Mouse (Mus musculus) hindbrain, embryonic 12.5 days (tissue): Measurements from ENCODE around the gene Efna5. TPM values are rescaled to one million over a fixed set of nuclear protein-coding genes. Genes with fewer than 3 reads are reported as not detected.
A peak's percentile ranks its signal among the peaks of the same experiment; 100 is the strongest.

Experiments used
- ATAC-seq: fragments of 200-750 bp; cut with Nextera tagmentation; 2 replicates; pipeline ENCODE4 v1.8.0; 2017; ENCODE audit warnings: moderate TSS enrichment; ENCODE audit not compliant: low FRiP score
- H3K27ac ChIP-seq: fragments of 300-500 bp; sonication (generic); 2 replicates; pipeline ENCODE4 v1.5.1; 2016; ENCODE audit warnings: mild to moderate bottlenecking
- H3K27me3 ChIP-seq: fragments of 300-500 bp; sonication (generic); 2 replicates; pipeline ENCODE4 v1.6.1; 2016; ENCODE audit warnings: mild to moderate bottlenecking
- H3K36me3 ChIP-seq: fragments of 300-500 bp; sonication (generic); 2 replicates; pipeline ENCODE4 v1.6.1; 2016; ENCODE audit warnings: mild to moderate bottlenecking
- H3K4me1 ChIP-seq: fragments of 300-500 bp; sonication (generic); 2 replicates; pipeline ENCODE4 v1.6.1; 2016
- H3K4me2 ChIP-seq: fragments of 300-500 bp; sonication (generic); replicated peaks from 2 replicates; pipeline ENCODE4 v1.6.1; 2016; ENCODE audit warnings: mild to moderate bottlenecking
- H3K4me3 ChIP-seq: fragments of 300-500 bp; sonication (generic); 2 replicates; pipeline ENCODE4 v1.5.1; 2016; ENCODE audit warnings: mild to moderate bottlenecking
- H3K9ac ChIP-seq: fragments of 300-500 bp; sonication (generic); 2 replicates; pipeline ENCODE4 v1.6.1; 2016; ENCODE audit warnings: mild to moderate bottlenecking, moderate library complexity
- H3K9me3 ChIP-seq: fragments of 300-500 bp; sonication (generic); replicated peaks from 2 replicates; pipeline ENCODE4 v1.6.1; 2016; ENCODE audit warnings: mild to moderate bottlenecking
- WGBS: fragments of 180-500 bp; shearing (Covaris S2); methylation state at CpG from one replicate; pipeline ENCODE4 v1.1.7; 2016; 5-methylcytosine and 5-hydroxymethylcytosine counted together
- polyA plus RNA-seq: library from polyadenylated mRNA; unstranded; fragments of >200 nt; fragmentation: Nextera tagmentation; extraction: Ambion mirVana; gene quantifications from 2 replicates; pipeline ENCODE4 v1.2.1, GENCODE M21; 2016

Efna5 gene
- polyA plus RNA-seq, 1 experiment from 2014 or later: 61.3 TPM

DNA sequence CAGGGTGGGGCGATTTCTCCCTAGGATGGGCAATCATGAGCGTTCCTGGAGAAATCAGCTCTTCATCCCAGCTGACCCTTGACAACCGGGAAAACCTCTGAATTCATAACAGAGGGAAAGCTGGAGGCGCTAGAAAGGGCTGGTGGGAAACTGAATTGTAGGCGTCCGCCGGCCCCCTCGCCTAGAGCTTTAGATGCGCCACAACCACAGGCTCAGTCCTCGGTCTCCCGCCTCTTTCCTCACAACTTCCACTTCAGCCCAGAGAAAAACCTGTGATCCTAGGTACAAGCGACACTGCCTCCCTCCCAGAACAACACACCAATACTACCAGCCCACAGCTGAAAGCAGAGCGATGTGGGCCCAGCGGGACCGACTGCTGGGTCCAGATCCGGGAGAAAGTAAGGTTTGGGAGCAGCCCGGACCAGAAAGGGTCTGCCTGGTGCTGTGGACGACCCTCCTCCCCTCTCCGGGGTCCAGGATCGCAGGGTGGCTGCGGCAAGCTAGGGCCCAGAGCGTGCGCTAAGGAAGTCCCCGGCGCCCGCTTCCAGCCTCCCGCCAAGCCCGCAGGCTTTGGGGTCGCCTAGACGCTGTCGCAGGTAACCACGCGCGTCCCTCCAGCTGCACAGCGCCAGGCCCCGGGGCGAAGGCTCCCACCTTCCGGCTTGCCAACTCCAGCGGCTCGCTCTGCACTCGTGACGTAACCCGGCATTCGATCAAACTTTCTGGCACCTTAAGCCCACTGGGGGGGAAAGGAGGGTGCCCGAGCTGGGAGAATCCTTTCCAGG lies 1.4 kb downstream of the Efna5 start:
- under 1% methylated on average over 45 of the region's 45 CpGs for WGBS

GRCm38 (mm10) chr17:62875727-62876126 lies 5.4 kb downstream of the Efna5 start:
- 2% methylated on average over 3 of the region's 3 CpGs for WGBS
- no peak overlapping the region for H3K4me3 ChIP-seq
- H3K27ac ChIP-seq: no peak overlapping the region
- no peak for ATAC-seq
- H3K9ac ChIP-seq: no peak overlapping the region
- no peaks in the 10 kb centered on the region for H3K36me3 ChIP-seq
- no peaks in the 10 kb centered on the region for H3K27me3 ChIP-seq
- no peaks in the 10 kb centered on the region for H3K9me3 ChIP-seq
- H3K4me1 ChIP-seq: peaks cover 32% of the 10 kb centered on the region
- H3K4me2 ChIP-seq: peak overlapping the region; percentile 3; the same call in 1 of the 2 replicates

More for the DNA sequence above, 1.4 kb downstream of the Efna5 start:
- Histone ChIP-seq H3K27ac (peak overlapping the region; percentile 94), H3K4me3 (peak overlapping the region; percentile 90), H3K36me3 (no peaks in the 10 kb centered on the region), H3K4me1 (peaks cover 13% of the 10 kb centered on the region), H3K4me2 (peak overlapping the region; percentile 81), H3K9ac (peak overlapping the region; percentile 94), H3K27me3 (no peaks in the 10 kb centered on the region), H3K9me3 (no peaks in the 10 kb centered on the region)
- peak; percentile 4 for ATAC-seq

DNA sequence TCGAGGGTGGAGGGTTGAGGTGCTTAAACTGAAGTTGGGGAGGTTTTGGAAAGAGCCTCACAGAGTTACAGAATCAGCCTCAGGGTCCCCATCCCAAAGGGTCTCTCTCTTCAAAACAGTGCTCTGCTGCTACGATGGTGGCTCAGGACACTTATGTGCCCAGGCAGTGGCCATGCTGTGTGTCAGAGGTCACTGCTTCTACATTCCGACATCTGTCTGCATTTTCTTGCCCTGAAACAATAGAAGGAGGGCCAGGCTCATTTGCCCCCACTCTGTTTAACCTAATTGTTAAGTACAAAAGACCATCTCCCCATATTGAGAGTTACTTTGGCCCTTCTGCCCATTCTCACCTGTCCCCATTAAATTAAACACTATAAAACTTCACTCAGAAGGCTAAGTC lies 9.2 kb downstream of the Efna5 start:
- no peaks in the 10 kb centered on the region for H3K27me3 ChIP-seq
- no peak overlapping the region for H3K4me3 ChIP-seq
- no peaks in the 10 kb centered on the region for H3K9me3 ChIP-seq
- no peak overlapping the region for H3K27ac ChIP-seq
- H3K9ac ChIP-seq: no peak overlapping the region
- peaks cover 29% of the 10 kb centered on the region for H3K4me1 ChIP-seq
- 8% methylated on average over 3 of the region's 3 CpGs for WGBS
- no peaks in the 10 kb centered on the region for H3K36me3 ChIP-seq
- no peak overlapping the region; the same call in 1 of the 2 replicates for H3K4me2 ChIP-seq
- ATAC-seq: no peak

DNA sequence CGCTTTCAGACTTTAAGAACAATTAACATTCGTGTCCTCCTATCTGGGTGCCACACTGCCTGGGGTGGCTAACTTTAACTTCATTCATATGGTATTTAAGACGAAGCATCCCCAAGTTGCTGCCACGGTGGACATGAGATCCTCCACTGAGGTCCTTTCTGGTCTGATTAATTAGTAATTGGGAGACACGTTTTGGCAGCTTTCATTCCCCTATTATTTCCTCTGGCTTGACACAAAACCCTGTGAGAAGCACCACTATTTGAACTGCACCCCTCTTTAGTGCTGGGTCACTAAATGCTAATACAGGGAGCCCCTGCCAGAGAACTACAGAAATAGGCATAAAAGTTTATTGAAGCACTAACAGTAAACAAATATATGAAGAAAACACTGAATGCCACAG lies 9.9 kb downstream of the Efna5 start:
- Histone ChIP-seq H3K4me2 (no peak overlapping the region), H3K36me3 (no peaks in the 10 kb centered on the region), H3K4me1 (peaks cover 29% of the 10 kb centered on the region), H3K9ac (no peak overlapping the region), H3K27me3 (no peaks in the 10 kb centered on the region), H3K4me3 (no peak overlapping the region), H3K27ac (no peak overlapping the region), H3K9me3 (no peaks in the 10 kb centered on the region)
- 28% methylated on average over 5 of the region's 5 CpGs for WGBS
- peak; percentile 49 for ATAC-seq

DNA sequence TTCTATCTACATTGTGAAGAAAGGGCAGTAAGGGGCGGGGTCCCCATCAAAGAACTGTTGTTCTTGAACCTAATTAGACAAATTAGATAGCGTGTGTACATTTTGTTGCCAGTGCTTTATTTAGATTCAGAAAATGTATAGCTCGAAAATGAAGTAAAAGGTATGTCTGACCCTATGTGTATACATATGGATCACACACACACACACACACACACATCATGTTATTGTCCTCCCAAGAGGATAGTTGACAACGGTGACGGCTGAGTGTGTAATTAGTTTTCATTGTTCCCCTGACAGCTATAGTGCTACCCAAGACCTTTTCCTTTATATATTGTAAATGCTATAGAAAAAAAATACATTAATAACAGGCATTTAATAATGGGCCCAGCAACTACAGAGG lies 10.7 kb downstream of the Efna5 start:
- WGBS: 42% methylated on average over 5 of the region's 5 CpGs
- Histone ChIP-seq H3K9ac (no peak overlapping the region), H3K4me3 (no peak overlapping the region), H3K27me3 (no peaks in the 10 kb centered on the region), H3K36me3 (no peaks in the 10 kb centered on the region), H3K27ac (no peak overlapping the region), H3K4me2 (no peak overlapping the region), H3K9me3 (no peaks in the 10 kb centered on the region), H3K4me1 (peaks cover 23% of the 10 kb centered on the region)
- ATAC-seq: peak; percentile 64; the same call in 1 of the 2 replicates

DNA sequence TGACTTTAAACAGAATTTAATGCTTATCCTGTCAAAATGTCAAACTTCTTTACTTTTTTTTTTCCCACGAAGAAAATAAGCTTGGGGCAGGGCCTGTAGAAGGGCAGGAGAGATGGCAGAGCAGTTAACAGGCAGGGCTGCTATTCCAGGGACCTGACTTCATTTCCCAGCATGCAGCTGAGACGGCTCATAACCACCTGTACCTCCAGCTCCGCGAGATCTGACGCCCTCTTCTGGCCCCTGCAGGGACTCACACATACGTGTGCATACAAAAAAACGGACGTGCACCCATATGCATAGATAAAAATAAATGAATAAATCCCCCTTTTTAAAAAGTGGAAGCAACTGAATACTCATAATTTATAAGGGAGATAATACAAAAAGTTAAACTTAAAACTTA lies 16.2 kb downstream of the Efna5 start:
- H3K4me1 ChIP-seq: peaks cover 23% of the 10 kb centered on the region
- no peak overlapping the region for H3K4me3 ChIP-seq
- no peaks in the 10 kb centered on the region for H3K27me3 ChIP-seq
- no peaks in the 10 kb centered on the region for H3K9me3 ChIP-seq
- no peak for ATAC-seq
- no peak overlapping the region for H3K27ac ChIP-seq
- H3K9ac ChIP-seq: no peak overlapping the region
- no peak overlapping the region for H3K4me2 ChIP-seq
- WGBS: 92% methylated on average over 8 of the region's 8 CpGs
- H3K36me3 ChIP-seq: no peaks in the 10 kb centered on the region

DNA sequence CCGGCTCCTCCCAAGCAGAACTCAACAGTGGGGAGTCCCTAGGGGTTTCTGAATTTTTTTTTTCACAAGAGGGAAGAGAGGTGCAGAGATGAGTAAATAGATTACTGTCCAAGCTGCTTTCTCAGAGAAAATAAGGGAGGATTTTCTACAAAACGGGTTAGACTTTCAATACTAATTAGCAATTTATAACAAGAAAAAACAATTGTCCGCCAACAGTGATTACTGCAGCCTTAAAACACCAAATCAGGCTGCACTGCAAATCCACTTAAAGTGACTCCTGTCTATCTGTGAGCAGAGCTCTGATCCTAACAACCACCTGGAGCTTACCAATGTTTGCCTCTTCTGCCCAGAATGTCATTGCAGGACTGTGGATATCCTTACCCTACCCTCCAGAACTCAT lies 18.1 kb downstream of the Efna5 start:
- no peaks in the 10 kb centered on the region for H3K9me3 ChIP-seq
- H3K27ac ChIP-seq: peak overlapping the region; percentile 79
- H3K9ac ChIP-seq: no peak overlapping the region
- no peaks in the 10 kb centered on the region for H3K36me3 ChIP-seq
- no peak overlapping the region for H3K4me3 ChIP-seq
- H3K27me3 ChIP-seq: no peaks in the 10 kb centered on the region
- H3K4me2 ChIP-seq: no peak overlapping the region
- WGBS: 41% methylated on average over 3 of the region's 3 CpGs
- no peak for ATAC-seq
- H3K4me1 ChIP-seq: peaks cover 23% of the 10 kb centered on the region

GRCm38 (mm10) chr17:62862298-62862999 lies 18.7 kb downstream of the Efna5 start:
- peaks cover 23% of the 10 kb centered on the region for H3K4me1 ChIP-seq
- no peaks in the 10 kb centered on the region for H3K9me3 ChIP-seq
- no peaks in the 10 kb centered on the region for H3K27me3 ChIP-seq
- H3K27ac ChIP-seq: peak overlapping the region; percentile 79
- ATAC-seq: peak; percentile 82
- no peak overlapping the region for H3K4me3 ChIP-seq
- 23% methylated on average over 12 of the region's 12 CpGs for WGBS
- peak overlapping the region; percentile 32 for H3K4me2 ChIP-seq
- no peaks in the 10 kb centered on the region for H3K36me3 ChIP-seq
- no peak overlapping the region for H3K9ac ChIP-seq

DNA sequence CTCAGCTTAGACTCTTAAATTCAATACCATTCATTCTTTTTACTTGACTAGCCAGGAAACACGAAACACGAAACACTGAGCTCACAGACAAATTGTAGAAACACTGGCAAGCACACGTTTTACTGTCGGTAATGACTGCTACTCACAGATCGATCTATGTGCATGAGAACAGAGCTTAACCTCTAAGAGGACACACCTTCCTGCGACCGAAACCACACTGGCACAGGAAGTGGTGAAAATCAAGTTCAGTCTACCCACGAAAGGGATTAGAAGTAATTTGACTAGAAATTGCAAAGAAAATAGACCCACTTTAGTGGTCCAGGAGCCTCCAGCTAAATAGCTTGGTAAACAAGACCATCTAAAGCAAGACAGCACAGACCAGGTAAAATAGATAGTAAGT lies 23.8 kb downstream of the Efna5 start:
- no peaks in the 10 kb centered on the region for H3K27me3 ChIP-seq
- H3K27ac ChIP-seq: no peak overlapping the region
- no peak overlapping the region for H3K4me3 ChIP-seq
- no peaks in the 10 kb centered on the region for H3K9me3 ChIP-seq
- no peaks in the 10 kb centered on the region for H3K36me3 ChIP-seq
- no peak overlapping the region for H3K4me2 ChIP-seq
- ATAC-seq: no peak
- no peak overlapping the region for H3K9ac ChIP-seq
- 78% methylated on average over 8 of the region's 8 CpGs for WGBS
- peaks cover 27% of the 10 kb centered on the region for H3K4me1 ChIP-seq

DNA sequence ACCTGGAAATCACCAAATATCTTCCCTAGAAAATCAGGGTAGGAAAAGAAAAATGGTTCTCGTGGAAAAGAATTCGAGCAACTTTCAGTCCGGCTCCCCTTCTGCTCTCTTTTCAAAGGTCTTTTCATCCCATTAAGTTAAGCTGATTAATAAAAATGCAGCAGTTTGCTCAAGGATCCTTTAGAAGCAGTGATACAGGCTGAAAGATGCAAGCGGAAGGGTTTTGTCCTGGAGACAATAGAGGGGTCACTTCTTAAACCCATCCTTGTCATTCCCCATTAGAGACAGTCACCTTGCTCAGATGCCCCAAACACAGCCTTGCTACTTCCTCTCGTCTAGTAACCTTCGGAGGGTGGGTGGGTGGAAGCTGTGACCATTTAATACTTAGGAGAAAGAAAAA lies 27.4 kb downstream of the Efna5 start:
- Histone ChIP-seq H3K36me3 (no peaks in the 10 kb centered on the region), H3K27me3 (no peaks in the 10 kb centered on the region), H3K4me3 (no peak overlapping the region), H3K9me3 (no peaks in the 10 kb centered on the region), H3K27ac (no peak overlapping the region), H3K4me1 (peaks cover 35% of the 10 kb centered on the region), H3K4me2 (peak overlapping the region; percentile 11; the same call in 1 of the 2 replicates), H3K9ac (no peak overlapping the region)
- no peak for ATAC-seq
- WGBS: 8% methylated on average over 6 of the region's 6 CpGs

DNA sequence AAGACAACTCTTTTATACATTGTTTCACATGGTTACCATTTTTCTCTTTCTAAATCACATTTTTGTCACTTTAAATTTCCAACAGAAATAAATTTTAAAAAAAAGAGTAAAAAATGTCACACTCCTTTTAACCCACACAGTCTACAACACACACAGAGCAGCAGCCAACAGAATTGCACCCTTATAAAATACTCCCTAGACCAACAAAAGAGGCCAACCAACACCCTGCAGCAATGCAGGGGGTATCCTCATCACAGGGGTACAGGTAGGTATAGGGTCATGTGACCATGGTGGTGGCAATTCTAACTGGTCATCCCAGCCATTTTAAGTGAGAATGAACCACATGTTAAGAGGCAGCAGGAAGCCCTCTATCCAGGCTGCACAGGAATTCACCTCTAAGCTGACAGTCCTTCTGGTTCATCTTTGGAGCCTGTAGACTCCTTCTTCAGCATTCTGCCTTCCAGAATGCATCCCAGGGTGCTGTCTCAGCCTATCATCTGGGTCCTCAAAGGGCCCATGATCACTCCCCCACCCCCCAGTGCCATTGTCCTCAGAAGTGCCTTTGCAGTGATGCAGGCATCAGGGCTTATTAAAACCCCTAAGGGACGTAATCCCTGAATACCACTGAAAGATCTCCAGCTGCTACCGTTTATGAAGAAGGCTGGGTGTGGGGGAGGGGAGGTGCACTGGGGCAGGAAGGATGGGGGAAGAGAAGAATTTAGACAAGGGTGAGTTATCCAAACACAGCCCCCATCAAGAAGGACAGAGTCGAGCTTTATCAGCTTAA lies 28.1 kb downstream of the Efna5 start:
- Histone ChIP-seq H3K4me2 (peak overlapping the region; percentile 11; the same call in 1 of the 2 replicates), H3K27me3 (no peaks in the 10 kb centered on the region), H3K4me1 (peaks cover 35% of the 10 kb centered on the region), H3K4me3 (no peak overlapping the region), H3K9me3 (no peaks in the 10 kb centered on the region), H3K36me3 (no peaks in the 10 kb centered on the region), H3K27ac (peak overlapping the region; percentile 48; the same call in 1 of the 2 replicates), H3K9ac (no peak overlapping the region)
- WGBS: 1% methylated on average over 3 of the region's 3 CpGs
- ATAC-seq: peak; percentile 53

DNA sequence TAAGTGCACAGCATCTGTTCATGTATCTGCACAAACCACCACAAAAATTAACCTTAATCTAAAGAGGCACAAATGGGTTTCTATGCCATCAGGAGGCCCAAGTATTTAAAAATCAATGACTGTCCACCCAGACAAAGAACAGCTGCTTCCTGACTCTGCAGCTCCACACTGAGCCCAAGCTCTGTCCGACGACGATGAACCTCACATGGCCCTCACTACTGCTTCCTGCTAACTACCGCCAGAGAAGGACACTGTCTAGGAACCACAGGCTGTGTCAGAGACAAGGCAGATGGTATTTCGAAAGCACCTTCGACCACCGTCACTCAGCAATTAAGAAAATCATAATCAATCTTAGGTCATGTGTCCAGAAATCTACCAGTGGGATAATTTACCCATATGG lies 29.8 kb downstream of the Efna5 start:
- Histone ChIP-seq H3K4me3 (no peak overlapping the region), H3K9ac (no peak overlapping the region), H3K9me3 (no peaks in the 10 kb centered on the region), H3K4me2 (no peak overlapping the region), H3K27ac (no peak overlapping the region), H3K36me3 (no peaks in the 10 kb centered on the region), H3K4me1 (peaks cover 37% of the 10 kb centered on the region), H3K27me3 (no peaks in the 10 kb centered on the region)
- ATAC-seq: peak; percentile 50; the same call in 1 of the 2 replicates
- WGBS: 35% methylated on average over 7 of the region's 7 CpGs
